In genomic region chr4:77647451-77648137, GRCm38 (mm10) we compare ENCODE assay signal across 18 mouse cellular contexts.
DNase-seq lines count a peak whose midpoint lies in the region; ATAC-seq lines count a peak whose summit lies in the region.
"Had no signal": no experiment of that assay in that cellular context is flagged by ENCODE, and none has a peak within 500 bp of the region (broad histone marks: within the 10 kb centered on the region; RNA-seq: fewer than 3 reads in every experiment).

No protein-coding gene starts in this region.

- 0 out of 2 replicates have a peak overlapping the region, but pooled peaks have one; percentile 34 for H3K27ac ChIP-seq in embryonic facial prominence, embryonic 15.5 days (replicated peaks)
- H3K27ac ChIP-seq: heart, embryonic 10.5 days; hindbrain, embryonic 15.5 days; kidney, postnatal 0 days; liver, embryonic 14.5 days; neural tube, embryonic 13.5 days had no signal

- peak; percentile 19 for DNase-seq in layer of hippocampus, adult 11-12 months (ENCODE audit: low spot score)
- no peak for DNase-seq in layer of hippocampus, adult 9-10 months (ENCODE audit: low spot score)
- peak; percentile 1 to 35 for DNase-seq in adrenal gland, postnatal 36 days
- peak; percentile 47 to 68 for DNase-seq in left cerebral cortex, postnatal 36 days (ENCODE audit: low spot score in 2 of 2)
- no peak for DNase-seq in spleen, postnatal 10 days (ENCODE audit: low spot score in 2 of 2)
- no peak for DNase-seq in thymus, adult 18-20 months
- DNase-seq: cerebellum, adult 8-10 months; gastrocnemius, postnatal 25 days; lung, postnatal 14 days had no signal

- H3K9ac ChIP-seq in embryonic facial prominence, embryonic 15.5 days, result no peak overlapping the region
- H3K9ac ChIP-seq: hindbrain, embryonic 15.5 days; liver, embryonic 14.5 days; neural tube, embryonic 13.5 days had no signal

- intact Hi-C loops in left cerebral cortex, postnatal 36 days (cut with DNase I), result loop anchor here (2.0 kb wide), 1 partner anchor 563 kb away; the partner anchor contains the start of gene Ptprd

- no peak overlapping the region for H3K4me3 ChIP-seq in embryonic facial prominence, embryonic 15.5 days (replicated peaks)
- H3K4me3 ChIP-seq: heart, embryonic 10.5 days; hindbrain, embryonic 15.5 days; neural tube, embryonic 13.5 days had no signal

- no peaks in the 10 kb centered on the region for H3K27me3 ChIP-seq in embryonic facial prominence, embryonic 15.5 days
- H3K27me3 ChIP-seq: hindbrain, embryonic 15.5 days; neural tube, embryonic 13.5 days had no signal

- no peaks in the 10 kb centered on the region for H3K36me3 ChIP-seq in embryonic facial prominence, embryonic 15.5 days
- H3K36me3 ChIP-seq: G1E; heart, embryonic 10.5 days; hindbrain, embryonic 15.5 days; neural tube, embryonic 13.5 days had no signal

- no peaks in the 10 kb centered on the region for H3K9me3 ChIP-seq in embryonic facial prominence, embryonic 15.5 days (replicated peaks)
- H3K9me3 ChIP-seq: G1E; heart, embryonic 10.5 days; hindbrain, embryonic 15.5 days; neural tube, embryonic 13.5 days had no signal

- 46% methylated on average over 5 of the region's 5 CpGs for WGBS in embryonic facial prominence, embryonic 15.5 days

- no peak overlapping the region for H3K4me2 ChIP-seq in embryonic facial prominence, embryonic 15.5 days (replicated peaks)
- H3K4me2 ChIP-seq: hindbrain, embryonic 15.5 days; neural tube, embryonic 13.5 days had no signal

- no peak for ATAC-seq in embryonic facial prominence, embryonic 15.5 days (ENCODE audit: insufficient number of reproducible peaks, low FRiP score, low TSS enrichment, low read depth)
- no peak for ATAC-seq in activated CD4-positive, CD25-positive, alpha-beta regulatory T cell, adult 4 months
- ATAC-seq: intestine, postnatal 0 days had no signal

- H3K4me1 ChIP-seq in embryonic facial prominence, embryonic 15.5 days, result no peaks in the 10 kb centered on the region
- H3K4me1 ChIP-seq: heart, embryonic 10.5 days; hindbrain, embryonic 15.5 days; neural tube, embryonic 13.5 days had no signal

Comparison
In these comparisons a context has a peak if more than half of its experiments do, and no peak if none do; other contexts are left out.
1. DNase-seq: peak in layer of hippocampus, adult 11-12 months (single experiment), adrenal gland, postnatal 36 days (2 of 2) and left cerebral cortex, postnatal 36 days (2 of 2); none in layer of hippocampus, adult 9-10 months (single experiment), spleen, postnatal 10 days (0 of 2) and thymus, adult 18-20 months (0 of 2).